Mouse (Mus musculus) ES-E14 (cell line): ENCODE measurements around the gene Rap1gds1. TPM values are rescaled to one million over a fixed set of nuclear protein-coding genes. Genes with fewer than 3 reads are reported as not detected.

ENCODE experiments used
- DNase-seq: peaks from one replicate; pipeline ENCODE4 v3.0.0-alpha.2; 2013; ENCODE audit warnings: low read depth, low spot score
- H3K27ac ChIP-seq: 2 replicates; pipeline ENCODE4 v1.5.1; 2012; ENCODE audit warnings: low read depth, mild to moderate bottlenecking, low read length, moderate library complexity, mixed read lengths; ENCODE audit not compliant: poor library complexity, insufficient read depth, severe bottlenecking
- H3K36me3 ChIP-seq: 2 replicates; pipeline ENCODE4 v1.6.1; 2012; ENCODE audit warnings: mild to moderate bottlenecking, low read length, moderate library complexity, mixed read lengths; ENCODE audit not compliant: control insufficient read depth, poor library complexity, insufficient read depth, severe bottlenecking
- H3K4me1 ChIP-seq, 2 experiments: fragments of 150-350 bp in 1 of 2; sonication (generic) in 1 of 2; 2 replicates each; pipeline ENCODE4 v1.6.1; 2012; ENCODE audit warnings: low read length in 2 of 2, mild to moderate bottlenecking in 1 of 2, mixed read lengths in 1 of 2; ENCODE audit not compliant: control insufficient read depth in 2 of 2, insufficient read depth in 2 of 2, poor library complexity in 1 of 2
- H3K4me3 ChIP-seq, 2 experiments: fragments of 150-350 bp in 1 of 2; sonication (generic) in 1 of 2; 2 replicates each; pipeline ENCODE4 v1.5.1; 2012; ENCODE audit warnings: low read length in 2 of 2, low read depth in 1 of 2, mild to moderate bottlenecking in 1 of 2, mixed read lengths in 1 of 2; ENCODE audit not compliant: insufficient read depth in 1 of 2, poor library complexity in 1 of 2, severe bottlenecking in 1 of 2
- H3K9ac ChIP-seq: 2 replicates; pipeline ENCODE4 v1.6.1; 2012; ENCODE audit warnings: low read depth, mild to moderate bottlenecking, low read length, mixed read lengths; ENCODE audit not compliant: poor library complexity, insufficient read depth, severe bottlenecking
- H3K9me3 ChIP-seq: fragments of 150-350 bp; sonication (generic); 2 replicates; pipeline ENCODE4 v1.6.1; 2012; ENCODE audit warnings: low read depth, mild to moderate bottlenecking, low read length; ENCODE audit not compliant: control insufficient read depth, insufficient read depth
- CHD2 ChIP-seq: IDR thresholded peaks from 2 replicates; pipeline ENCODE4 v1.6.1; 2014; ENCODE audit warnings: mild to moderate bottlenecking, low read depth, low read length, inconsistent platforms
- HCFC1 ChIP-seq: IDR thresholded peaks from 2 replicates; pipeline ENCODE4 v1.6.1; 2012; ENCODE audit warnings: low read length, inconsistent platforms, borderline replicate concordance; ENCODE audit not compliant: insufficient read depth
- MAFK ChIP-seq: IDR thresholded peaks from 2 replicates; pipeline ENCODE4 v1.6.1; 2014; ENCODE audit warnings: mild to moderate bottlenecking, low read depth, low read length, inconsistent platforms; ENCODE audit not compliant: insufficient read depth
- ZC3H11A ChIP-seq: IDR thresholded peaks from 2 replicates; pipeline ENCODE4 v1.6.1; 2012; ENCODE audit warnings: low read depth, mild to moderate bottlenecking, inconsistent platforms, low read length, borderline replicate concordance
- ZNF384 ChIP-seq: IDR thresholded peaks from 2 replicates; pipeline ENCODE4 v1.6.1; 2012; ENCODE audit warnings: low read depth, low read length, inconsistent platforms
- in situ Hi-C, 2 experiments: fragments of 600-800 bp; cut with MboI; formaldehyde crosslinking; loops; one replicate each; pipeline ENCODE4 v1.15.1; 2025; ENCODE audit warnings: low sequenced_read_pairs in 2 of 2, inconsistent platforms in 1 of 2; ENCODE audit not compliant: unreplicated experiment in 2 of 2
- total RNA-seq: library from RNA; depleted of rRNA; stranded (reverse); fragments of 300-350 nt; gene quantifications from 2 replicates; pipeline ENCODE4 v1.2.3, GENCODE M21; 2012

The Rap1gds1 gene
- total RNA-seq, 1 experiment: 21.9 TPM

DNA sequence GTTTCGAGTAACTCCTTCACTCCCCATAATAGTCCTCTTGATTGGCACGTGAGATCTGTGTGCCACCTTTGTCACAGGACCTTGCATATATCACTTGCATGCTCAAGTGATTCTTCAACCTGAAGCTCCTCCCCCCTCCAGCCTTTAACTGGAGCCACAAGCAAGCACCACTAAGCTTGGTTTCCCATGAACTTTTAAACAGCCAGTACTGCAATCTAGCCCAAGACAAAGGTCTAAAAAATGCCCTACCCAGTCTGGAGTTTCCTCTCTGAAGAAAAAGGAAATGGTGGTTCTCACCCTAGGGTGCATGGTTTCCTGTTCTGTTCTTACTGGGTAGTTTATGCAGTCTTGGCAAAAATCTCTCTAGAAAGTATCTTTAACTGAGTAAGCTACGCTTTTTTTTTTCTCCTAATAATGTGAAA is 32.6 kb downstream of the Rap1gds1 start:
- H3K4me1 ChIP-seq: peaks cover 0 to 2% of the 10 kb centered on the region in 2 experiments; a peak in 1 of 4 replicates
- TF ChIP-seq CHD2 (no peak), MAFK (no peak), HCFC1 (no peak), ZC3H11A (no peak), ZNF384 (no peak)
- H3K9me3 ChIP-seq: no peaks in the 10 kb centered on the region
- H3K4me3 ChIP-seq: no peak overlapping the region
- no peak overlapping the region for H3K9ac ChIP-seq
- H3K27ac ChIP-seq: no peak overlapping the region
- no peak for DNase-seq
- in situ Hi-C loops: no loop called here
- H3K36me3 ChIP-seq: no peaks in the 10 kb centered on the region

DNA sequence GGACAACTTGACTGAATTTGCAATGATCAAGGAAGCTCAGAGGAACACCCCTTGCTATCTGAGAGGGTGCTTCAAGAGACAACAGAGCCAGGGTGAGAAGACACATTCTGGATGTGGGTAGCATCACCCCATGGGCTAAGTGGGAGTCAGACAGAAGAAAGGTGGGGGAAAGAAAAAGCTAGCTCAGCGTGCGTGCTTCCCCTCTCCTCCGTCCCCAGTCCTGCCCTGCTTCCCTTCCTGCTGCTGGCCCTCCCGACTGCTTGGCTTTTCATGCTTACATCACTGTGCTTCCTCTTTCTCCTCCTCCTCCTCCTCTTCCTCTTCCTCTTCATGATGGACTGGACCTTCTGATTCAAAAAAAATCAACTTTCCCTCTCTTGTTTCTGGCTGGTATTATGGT is 33.1 kb downstream of the Rap1gds1 start:
- Histone ChIP-seq H3K4me1 (peaks cover 0 to 6% of the 10 kb centered on the region in 2 experiments; a peak in 2 of 4 replicates), H3K36me3 (no peaks in the 10 kb centered on the region), H3K9ac (no peak overlapping the region), H3K4me3 (no peak overlapping the region), H3K9me3 (no peaks in the 10 kb centered on the region), H3K27ac (no peak overlapping the region)
- in situ Hi-C loops: no loop called here
- TF ChIP-seq CHD2 (no peak), ZC3H11A (no peak), ZNF384 (no peak), HCFC1 (no peak), MAFK (no peak)
- DNase-seq: no peak

DNA sequence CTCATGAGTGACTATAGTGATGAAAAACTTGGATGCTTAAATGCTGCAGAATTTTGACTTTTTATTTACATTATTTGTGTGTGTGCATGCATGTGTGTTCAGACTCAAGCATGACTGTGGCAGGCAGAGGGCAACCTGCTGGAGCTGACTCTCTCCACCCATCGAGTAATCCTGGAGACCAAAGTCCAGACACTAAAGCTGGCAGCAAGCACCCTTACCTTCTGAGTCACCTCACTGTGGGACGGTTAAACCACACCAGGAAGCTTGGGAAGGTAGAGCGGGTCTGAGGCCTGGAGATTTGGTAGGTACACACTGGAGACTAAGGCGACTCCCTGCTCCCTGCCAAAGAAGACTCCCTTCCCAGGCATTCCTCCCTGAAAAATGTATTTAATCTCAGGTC is 38.0 kb downstream of the Rap1gds1 start:
- H3K27ac ChIP-seq: peak overlapping the region; percentile 56; the same call in 1 of the 2 replicates
- TF ChIP-seq CHD2 (no peak), ZC3H11A (no peak), ZNF384 (no peak)
- H3K4me3 ChIP-seq: peak overlapping the region in 1 of 2 experiments; percentile 10; a peak in 1 of 4 replicates
- in situ Hi-C loops: no loop called here
- H3K9me3 ChIP-seq: no peaks in the 10 kb centered on the region
- peak; percentile 7 for DNase-seq
- H3K4me1 ChIP-seq: peaks cover 0 to 13% of the 10 kb centered on the region in 2 experiments; a peak in 3 of 4 replicates
- H3K9ac ChIP-seq: no peak overlapping the region; the same call in 1 of the 2 replicates
- H3K36me3 ChIP-seq: no peaks in the 10 kb centered on the region

- Histone ChIP-seq H3K4me3 (no peak overlapping the region), H3K9me3 (no peaks in the 10 kb centered on the region), H3K4me1 (peaks cover 0 to 12% of the 10 kb centered on the region in 2 experiments; a peak in 3 of 4 replicates), H3K9ac (no peak overlapping the region), H3K27ac (no peak overlapping the region), H3K36me3 (no peaks in the 10 kb centered on the region)
- TF ChIP-seq ZNF384 (no peak), ZC3H11A (no peak), CHD2 (no peak), HCFC1 (no peak), MAFK (no peak)
- DNase-seq: peak; percentile 21
- in situ Hi-C loops: no loop called here
Observed at GRCm38 (mm10) chr3:139033179-139033578, 41.8 kb downstream of the Rap1gds1 start.

DNA sequence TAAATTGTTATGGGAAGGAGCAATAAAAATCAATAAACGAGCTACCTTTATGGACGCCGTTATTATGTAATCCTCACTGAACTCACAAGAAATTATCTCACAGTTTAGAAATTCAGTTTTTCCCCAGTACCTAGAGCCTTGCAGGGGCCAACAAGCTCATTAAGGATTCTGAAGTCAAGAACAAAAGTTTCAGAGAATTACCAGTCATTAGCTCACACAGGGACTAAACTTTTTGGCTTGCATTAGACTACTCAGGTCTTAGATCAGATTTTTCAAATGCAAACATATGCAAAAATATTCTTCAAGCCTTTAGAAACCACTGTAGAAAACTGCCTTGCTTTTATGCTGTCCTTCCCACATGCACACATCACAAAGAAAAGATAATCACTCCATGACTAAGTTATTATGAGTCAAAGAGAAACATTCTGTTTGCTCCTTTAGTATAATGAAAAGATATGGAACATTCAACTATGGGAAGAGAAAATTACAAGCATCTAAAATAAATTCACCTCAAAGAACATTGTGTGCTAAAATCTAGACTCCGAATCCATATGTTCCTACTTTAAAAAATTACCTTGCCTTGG is 44.3 kb downstream of the Rap1gds1 start:
- H3K9ac ChIP-seq: no peak overlapping the region
- H3K27ac ChIP-seq: no peak overlapping the region
- DNase-seq: no peak
- in situ Hi-C loops: no loop called here
- H3K36me3 ChIP-seq: no peaks in the 10 kb centered on the region
- H3K9me3 ChIP-seq: no peaks in the 10 kb centered on the region
- no peak overlapping the region for H3K4me3 ChIP-seq
- TF ChIP-seq HCFC1 (no peak), ZC3H11A (no peak), CHD2 (no peak), ZNF384 (no peak), MAFK (no peak)
- peaks cover 0 to 7% of the 10 kb centered on the region in 2 experiments; a peak in 2 of 4 replicates for H3K4me1 ChIP-seq
